Mouse (Mus musculus): ENCODE results near the gene Myl9.
A peak's percentile ranks its signal among the peaks of the same experiment; 100 is the strongest.

Myl9 gene

GRCm38 (mm10) chr2:156774738-156775454 lies at the start of gene Myl9:
Myl9 (plus strand) TSS chr2:156775420.
- DNase-seq (ENCODE audit: low spot score): peak; percentile 57

GRCm38 (mm10) chr2:156726344-156726743 lies 48.9 kb upstream of the Myl9 start:
- DNase-seq (ENCODE audit: low spot score): peak; percentile 39

- no peak for DNase-seq (ENCODE audit: low spot score)
Measured at GRCm38 (mm10) chr2:156726878-156727277, 48.3 kb upstream of the Myl9 start.

GRCm38 (mm10) chr2:156729537-156730469 lies 45.4 kb upstream of the Myl9 start:
- no peak for DNase-seq (ENCODE audit: low spot score)

- DNase-seq (ENCODE audit: low spot score): peak; percentile 43
Measured at GRCm38 (mm10) chr2:156730501-156730921, 44.7 kb upstream of the Myl9 start.

GRCm38 (mm10) chr2:156731592-156731991 lies 43.6 kb upstream of the Myl9 start:
- DNase-seq (ENCODE audit: low spot score): no peak

- peak; percentile 76 for DNase-seq (ENCODE audit: low spot score)
Measured at GRCm38 (mm10) chr2:156732109-156732508, 43.1 kb upstream of the Myl9 start.

GRCm38 (mm10) chr2:156735761-156736335 lies 39.4 kb upstream of the Myl9 start:
- no peak for DNase-seq (ENCODE audit: low spot score)

- no peak for DNase-seq (ENCODE audit: low spot score)
Measured at GRCm38 (mm10) chr2:156736846-156737245, 38.4 kb upstream of the Myl9 start.

GRCm38 (mm10) chr2:156737976-156738375 lies 37.2 kb upstream of the Myl9 start:
- DNase-seq (ENCODE audit: low spot score): no peak

GRCm38 (mm10) chr2:156741265-156741664 lies 34.0 kb upstream of the Myl9 start:
- DNase-seq (ENCODE audit: low spot score): no peak

- DNase-seq (ENCODE audit: low spot score): no peak
Measured at GRCm38 (mm10) chr2:156741998-156742397, 33.2 kb upstream of the Myl9 start.

- no peak for DNase-seq (ENCODE audit: low spot score)
Measured at GRCm38 (mm10) chr2:156743248-156743647, 32.0 kb upstream of the Myl9 start.

GRCm38 (mm10) chr2:156744414-156744813 lies 30.8 kb upstream of the Myl9 start:
- DNase-seq (ENCODE audit: low spot score): no peak

GRCm38 (mm10) chr2:156747315-156747714 lies 27.9 kb upstream of the Myl9 start:
- no peak for DNase-seq (ENCODE audit: low spot score)

GRCm38 (mm10) chr2:156749687-156750086 lies 25.5 kb upstream of the Myl9 start:
- DNase-seq (ENCODE audit: low spot score): no peak

- DNase-seq (ENCODE audit: low spot score): no peak
Measured at GRCm38 (mm10) chr2:156756937-156757336, 18.3 kb upstream of the Myl9 start.

- DNase-seq (ENCODE audit: low spot score): no peak
Measured at GRCm38 (mm10) chr2:156760843-156761505, 14.2 kb upstream of the Myl9 start.

- no peak for DNase-seq (ENCODE audit: low spot score)
Measured at GRCm38 (mm10) chr2:156761521-156762278, 13.5 kb upstream of the Myl9 start.

GRCm38 (mm10) chr2:156762499-156762898 lies 12.7 kb upstream of the Myl9 start:
- no peak for DNase-seq (ENCODE audit: low spot score)

- peak; percentile 51 for DNase-seq (ENCODE audit: low spot score)
Measured at GRCm38 (mm10) chr2:156763101-156763500, 12.1 kb upstream of the Myl9 start.
